Mouse (Mus musculus): ENCODE data around the gene Med12l. TPM values are rescaled to one million over a fixed set of nuclear protein-coding genes. Genes with fewer than 3 reads are reported as not detected.

The Med12l gene
- polyA plus RNA-seq, 1 experiment from 2014 or later: 6.6 TPM

DNA sequence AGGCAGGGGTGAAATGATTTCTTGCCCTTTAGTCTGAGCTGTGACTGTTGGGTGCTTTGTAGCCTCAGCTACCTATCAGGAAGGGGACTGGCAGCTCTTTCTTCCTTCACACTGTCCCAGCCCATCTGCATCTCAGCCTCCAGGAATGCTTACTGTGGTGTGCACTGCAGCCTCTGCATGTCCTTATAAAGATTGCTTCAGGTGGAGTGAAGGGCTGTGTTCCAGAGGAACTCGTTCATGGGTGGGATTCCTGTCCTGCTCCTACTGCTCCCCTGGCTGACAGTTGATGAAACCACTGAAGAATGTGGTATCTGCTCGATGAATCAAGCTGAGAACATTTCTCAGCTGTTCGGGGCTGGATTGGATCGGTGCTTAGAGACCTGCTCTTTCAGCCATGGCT, 181.7 kb downstream of the Med12l start:
- Histone ChIP-seq H3K4me1 (no peaks in the 10 kb centered on the region), H3K4me2 (no peak overlapping the region), H3K4me3 (replicated peaks) (no peak overlapping the region), H3K9me3 (no peaks in the 10 kb centered on the region), H3K9ac (no peak overlapping the region), H3K27me3 (no peaks in the 10 kb centered on the region), H3K36me3 (replicated peaks) (no peaks in the 10 kb centered on the region), H3K27ac (no peak overlapping the region)
- no peak for ATAC-seq (ENCODE audit: low FRiP score)
- WGBS: 88% methylated on average over 4 of the region's 4 CpGs

DNA sequence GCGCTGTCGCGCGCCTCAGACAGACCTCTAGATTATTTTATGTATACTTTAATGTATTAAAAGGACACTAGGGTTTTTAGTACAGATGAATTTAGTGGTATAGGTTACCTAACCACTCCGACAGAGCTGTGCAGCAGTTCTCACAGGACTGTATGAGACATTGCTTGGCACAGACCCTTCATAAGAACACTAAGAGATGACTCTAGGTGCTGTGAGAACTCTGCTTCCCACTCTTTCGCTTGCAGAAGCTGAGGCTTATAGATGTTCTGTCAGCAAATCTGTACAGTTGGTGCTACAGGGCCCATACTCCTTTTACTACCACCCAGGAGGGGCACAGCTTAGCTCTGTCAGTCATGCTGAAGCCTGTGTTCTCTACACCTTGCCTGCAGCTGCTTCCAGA, 186.0 kb downstream of the Med12l start:
- Histone ChIP-seq H3K4me1 (no peaks in the 10 kb centered on the region), H3K4me2 (no peak overlapping the region), H3K9me3 (no peaks in the 10 kb centered on the region), H3K27ac (no peak overlapping the region), H3K4me3 (replicated peaks) (no peak overlapping the region), H3K27me3 (no peaks in the 10 kb centered on the region), H3K9ac (no peak overlapping the region), H3K36me3 (replicated peaks) (no peaks in the 10 kb centered on the region)
- ATAC-seq (ENCODE audit: low FRiP score): no peak
- 97% methylated on average over 6 of the region's 6 CpGs for WGBS

GRCm38 (mm10) chr3:59194099-59194498, 188.5 kb downstream of the Med12l start:
- H3K4me2 ChIP-seq: no peak overlapping the region
- H3K4me1 ChIP-seq: no peaks in the 10 kb centered on the region
- no peak overlapping the region for H3K27ac ChIP-seq
- no peaks in the 10 kb centered on the region for H3K27me3 ChIP-seq
- 90% methylated on average over 7 of the region's 7 CpGs for WGBS
- ATAC-seq (ENCODE audit: low FRiP score): no peak
- H3K9ac ChIP-seq: no peak overlapping the region
- H3K9me3 ChIP-seq: no peaks in the 10 kb centered on the region
- no peak overlapping the region for H3K4me3 ChIP-seq (replicated peaks)
- no peaks in the 10 kb centered on the region for H3K36me3 ChIP-seq (replicated peaks)

DNA sequence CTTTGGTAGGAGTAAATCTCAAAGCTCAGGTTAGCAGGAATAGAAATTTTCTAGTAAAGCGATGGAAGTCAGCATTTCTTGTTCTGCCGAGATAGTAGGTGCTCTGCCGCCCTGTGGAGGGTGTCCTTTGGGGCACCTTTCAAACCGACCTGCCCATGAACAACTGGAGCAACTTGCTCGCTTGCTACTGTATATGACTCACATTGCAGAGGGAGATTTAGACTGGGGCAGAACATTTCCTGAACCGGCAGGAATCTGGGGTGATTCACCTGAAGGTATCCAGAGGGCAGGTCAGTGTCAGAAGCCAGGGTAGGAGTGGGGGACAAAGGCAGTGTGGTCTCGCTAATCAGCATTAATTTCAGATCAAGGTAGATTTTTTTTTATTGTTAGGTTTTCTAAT, 189.3 kb downstream of the Med12l start, which contains the start of gene Gpr87:
Gene Gpr87 (minus strand): TSS at position 167 of the 400 bp plus-strand sequence.
- Histone ChIP-seq H3K9me3 (no peaks in the 10 kb centered on the region), H3K4me3 (replicated peaks) (no peak within 1 kb of the TSS), H3K27me3 (no peaks in the 10 kb centered on the region), H3K9ac (no peak within 1 kb of the TSS), H3K27ac (no peak within 1 kb of the TSS), H3K4me1 (no peaks in the 10 kb centered on the region), H3K36me3 (replicated peaks) (no peaks in the 10 kb centered on the region), H3K4me2 (no peak within 1 kb of the TSS)
- no peak for ATAC-seq (ENCODE audit: low FRiP score)
- 90% methylated on average over 7 of the region's 7 CpGs for WGBS

GRCm38 (mm10) chr3:59197329-59197948, 191.8 kb downstream of the Med12l start:
- no peak overlapping the region for H3K9ac ChIP-seq
- H3K4me2 ChIP-seq: no peak overlapping the region
- H3K4me3 ChIP-seq (replicated peaks): no peak overlapping the region
- H3K36me3 ChIP-seq (replicated peaks): no peaks in the 10 kb centered on the region
- H3K27me3 ChIP-seq: no peaks in the 10 kb centered on the region
- no peaks in the 10 kb centered on the region for H3K4me1 ChIP-seq
- no peak overlapping the region for H3K27ac ChIP-seq
- ATAC-seq (ENCODE audit: low FRiP score): no peak
- WGBS: 85% methylated on average over 4 of the region's 4 CpGs
- no peaks in the 10 kb centered on the region for H3K9me3 ChIP-seq

- H3K4me1 ChIP-seq: no peaks in the 10 kb centered on the region
- H3K4me2 ChIP-seq: no peak overlapping the region
- H3K9me3 ChIP-seq: no peaks in the 10 kb centered on the region
- H3K27me3 ChIP-seq: no peaks in the 10 kb centered on the region
- ATAC-seq (ENCODE audit: low FRiP score): no peak
- 86% methylated on average over 8 of the region's 8 CpGs for WGBS
- no peaks in the 10 kb centered on the region for H3K36me3 ChIP-seq (replicated peaks)
- no peak overlapping the region for H3K27ac ChIP-seq
- no peak overlapping the region for H3K4me3 ChIP-seq (replicated peaks)
- H3K9ac ChIP-seq: no peak overlapping the region
Measured at GRCm38 (mm10) chr3:59203802-59204520, 198.3 kb downstream of the Med12l start.

DNA sequence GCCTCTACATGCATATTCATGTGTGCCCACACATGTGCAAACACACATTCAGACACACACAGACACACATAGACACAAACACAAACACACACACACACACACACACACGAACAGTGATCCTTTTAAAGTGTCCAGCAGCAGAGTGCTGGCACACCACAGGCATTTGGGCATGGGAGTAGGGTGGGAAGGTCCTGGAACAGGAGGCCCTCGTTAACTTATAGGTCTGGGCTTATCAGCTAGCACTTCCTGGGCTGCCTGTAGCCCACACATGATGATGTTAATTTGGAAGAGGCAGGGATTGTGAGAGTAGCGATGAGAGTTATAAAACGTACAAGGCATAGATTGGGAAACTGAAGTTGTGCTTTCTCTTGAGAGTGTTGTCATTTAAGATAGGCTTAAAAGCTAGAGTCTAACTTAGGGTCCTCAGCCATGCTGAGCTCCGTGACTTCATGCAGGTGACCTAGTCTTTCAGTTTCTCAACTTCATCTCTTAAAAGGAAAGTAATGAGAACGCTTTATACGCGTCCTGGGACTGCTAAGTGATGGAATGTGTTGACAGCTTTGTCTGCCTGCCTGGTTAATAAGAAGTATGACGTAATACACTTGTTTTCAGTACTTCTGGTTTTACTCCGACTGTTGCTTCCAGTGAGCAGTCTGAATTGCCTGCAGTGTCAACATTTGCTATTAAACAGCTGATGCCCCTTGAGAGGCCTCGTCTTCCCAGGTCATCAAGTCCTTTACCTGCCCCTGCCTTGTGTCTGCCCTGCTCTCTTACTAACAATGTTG, 199.3 kb downstream of the Med12l start:
- Histone ChIP-seq H3K27me3 (no peaks in the 10 kb centered on the region), H3K36me3 (replicated peaks) (no peaks in the 10 kb centered on the region), H3K4me1 (no peaks in the 10 kb centered on the region), H3K9ac (no peak overlapping the region), H3K9me3 (no peaks in the 10 kb centered on the region), H3K27ac (no peak overlapping the region), H3K4me2 (no peak overlapping the region), H3K4me3 (replicated peaks) (no peak overlapping the region)
- ATAC-seq (ENCODE audit: low FRiP score): no peak
- 70% methylated on average over 11 of the region's 11 CpGs for WGBS

DNA sequence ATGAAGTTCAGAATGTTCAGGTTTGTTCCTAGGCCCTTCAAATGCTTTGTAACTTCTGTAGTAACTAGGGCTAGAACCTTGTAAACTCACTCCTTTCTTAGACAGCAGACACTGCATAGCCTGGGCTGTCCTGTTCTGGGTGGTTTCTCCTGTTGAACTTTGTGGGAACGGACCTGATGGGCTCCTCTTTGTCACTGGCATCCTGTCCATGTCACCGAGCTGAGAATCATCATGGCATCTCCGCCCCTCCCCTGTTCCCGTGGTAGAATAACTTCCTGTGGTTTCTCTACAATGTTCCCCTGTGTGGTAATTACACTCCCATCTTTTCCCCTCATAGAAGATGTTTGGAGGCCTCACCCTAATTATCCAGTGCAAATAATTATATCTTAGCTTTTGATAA, 200.3 kb downstream of the Med12l start:
- H3K4me3 ChIP-seq (replicated peaks): no peak overlapping the region
- H3K9ac ChIP-seq: no peak overlapping the region
- 80% methylated on average over 4 of the region's 4 CpGs for WGBS
- no peak for ATAC-seq (ENCODE audit: low FRiP score)
- H3K36me3 ChIP-seq (replicated peaks): no peaks in the 10 kb centered on the region
- no peaks in the 10 kb centered on the region for H3K9me3 ChIP-seq
- no peaks in the 10 kb centered on the region for H3K4me1 ChIP-seq
- H3K27me3 ChIP-seq: no peaks in the 10 kb centered on the region
- H3K27ac ChIP-seq: no peak overlapping the region
- no peak overlapping the region for H3K4me2 ChIP-seq

- Histone ChIP-seq H3K9ac (no peak overlapping the region), H3K27me3 (no peaks in the 10 kb centered on the region), H3K4me2 (no peak overlapping the region), H3K9me3 (no peaks in the 10 kb centered on the region), H3K4me1 (no peaks in the 10 kb centered on the region), H3K4me3 (replicated peaks) (no peak overlapping the region), H3K27ac (no peak overlapping the region), H3K36me3 (replicated peaks) (no peaks in the 10 kb centered on the region)
- ATAC-seq (ENCODE audit: low FRiP score): peak; percentile 51; the same call in 1 of the 2 replicates
- WGBS: 71% methylated on average over 4 of the region's 4 CpGs
Measured at GRCm38 (mm10) chr3:59208650-59209548, 203.3 kb downstream of the Med12l start.

DNA sequence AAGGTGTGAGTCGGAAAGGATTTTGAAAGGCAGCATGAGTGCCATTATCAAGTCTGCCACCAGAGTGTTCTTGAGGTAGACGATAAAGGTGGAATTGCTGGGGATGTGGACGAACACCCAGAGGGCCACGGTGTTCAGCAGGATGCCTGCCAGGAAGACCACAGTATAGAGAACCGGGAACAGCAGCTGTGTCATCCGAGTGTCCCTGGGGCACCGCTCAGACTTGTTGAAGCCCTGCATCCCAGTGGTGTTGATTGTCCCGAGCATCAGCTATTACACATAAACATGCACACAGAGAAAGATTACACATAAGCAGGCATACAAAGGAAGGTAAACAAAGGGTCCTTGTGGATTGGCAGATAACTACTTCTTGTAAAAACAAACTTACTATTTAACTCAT, 204.5 kb downstream of the Med12l start:
- Histone ChIP-seq H3K36me3 (replicated peaks) (no peaks in the 10 kb centered on the region), H3K4me2 (no peak overlapping the region), H3K4me3 (replicated peaks) (no peak overlapping the region), H3K4me1 (no peaks in the 10 kb centered on the region), H3K27me3 (no peaks in the 10 kb centered on the region), H3K9me3 (no peaks in the 10 kb centered on the region), H3K9ac (no peak overlapping the region), H3K27ac (no peak overlapping the region)
- 76% methylated on average over 8 of the region's 8 CpGs for WGBS
- no peak for ATAC-seq (ENCODE audit: low FRiP score)

- Histone ChIP-seq H3K4me3 (replicated peaks) (no peak within 1 kb of the TSS), H3K36me3 (replicated peaks) (no peaks in the 10 kb centered on the region), H3K4me1 (no peaks in the 10 kb centered on the region), H3K27me3 (no peaks in the 10 kb centered on the region), H3K9me3 (no peaks in the 10 kb centered on the region), H3K4me2 (no peak within 1 kb of the TSS), H3K27ac (no peak within 1 kb of the TSS), H3K9ac (no peak within 1 kb of the TSS)
- 91% methylated on average over 6 of the region's 6 CpGs for WGBS
- ATAC-seq (ENCODE audit: low FRiP score): no peak
Measured at GRCm38 (mm10) chr3:59210727-59211126, 205.1 kb downstream of the Med12l start, which contains the start of gene P2ry13. Gene P2ry13, minus strand, starts transcription at chr3:59210882.

DNA sequence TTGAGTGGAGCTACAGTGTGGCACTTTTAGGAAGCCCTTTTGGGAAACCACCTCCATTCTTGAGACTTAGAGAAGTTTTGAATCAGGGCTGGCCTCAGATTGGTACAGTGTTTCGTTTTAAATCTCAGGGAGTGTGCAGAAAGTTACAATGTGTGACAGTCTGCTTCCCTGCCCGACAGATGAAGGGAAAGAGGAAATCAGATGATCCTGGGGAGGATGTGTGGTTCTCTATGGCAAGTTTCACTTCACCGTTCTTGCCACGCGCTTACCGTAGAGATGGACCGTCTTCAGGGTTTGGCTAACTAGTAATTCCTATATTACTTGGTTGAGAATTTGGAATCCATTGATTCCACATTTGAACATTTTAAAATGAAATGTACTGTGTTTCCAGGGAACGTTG, 206.2 kb downstream of the Med12l start:
- WGBS: 94% methylated on average over 8 of the region's 8 CpGs
- no peaks in the 10 kb centered on the region for H3K9me3 ChIP-seq
- ATAC-seq (ENCODE audit: low FRiP score): no peak
- no peak overlapping the region for H3K9ac ChIP-seq
- H3K27ac ChIP-seq: no peak overlapping the region
- no peak overlapping the region for H3K4me3 ChIP-seq (replicated peaks)
- H3K27me3 ChIP-seq: no peaks in the 10 kb centered on the region
- H3K36me3 ChIP-seq (replicated peaks): no peaks in the 10 kb centered on the region
- no peak overlapping the region for H3K4me2 ChIP-seq
- H3K4me1 ChIP-seq: no peaks in the 10 kb centered on the region

Measured in forebrain, embryonic 12.5 days (tissue).